Mouse (Mus musculus) testis, adult 2 months (tissue): ENCODE results near the gene Caln1.

Experiments
- CTCF ChIP-seq: fragments of 200-500 bp; IDR thresholded peaks from 2 replicates; pipeline ENCODE4 v1.5.1; 2012; ENCODE audit warnings: low read depth, mild to moderate bottlenecking, inconsistent platforms, low read length, moderate library complexity; ENCODE audit not compliant: control insufficient read depth, insufficient read depth, insufficient replicate concordance
- POLR2A ChIP-seq: fragments of 200-500 bp; IDR thresholded peaks from 2 replicates; pipeline ENCODE4 v1.6.1; 2012; ENCODE audit warnings: low read depth, mild to moderate bottlenecking, inconsistent platforms, low read length, moderate library complexity; ENCODE audit not compliant: control insufficient read depth

DNA sequence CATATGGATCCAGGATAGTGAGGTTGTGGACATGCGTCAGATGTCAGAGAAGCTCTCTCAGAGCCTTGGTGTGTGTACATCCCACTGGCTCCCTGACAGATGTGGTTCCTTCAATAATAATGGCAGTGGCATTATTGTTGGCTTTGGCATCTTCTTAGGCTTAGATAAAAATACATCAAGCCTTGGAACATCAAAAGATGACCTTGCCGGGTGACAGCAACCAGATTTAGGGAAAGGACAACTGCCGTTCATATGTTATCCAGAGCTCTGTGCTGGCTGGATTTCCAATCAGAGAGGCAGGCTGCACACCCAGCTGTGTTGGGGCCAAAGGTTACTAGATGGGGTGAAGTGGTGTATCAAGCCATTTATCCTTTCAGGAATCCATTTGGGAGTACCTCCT, 6.2 kb downstream of the Caln1 start:
- TF ChIP-seq CTCF (no peak), POLR2A (no peak)
